Mouse (Mus musculus) testis, adult 2 months (tissue): Measurements from ENCODE around the gene Cpvl.

Experiments used
- CTCF ChIP-seq: fragments of 200-500 bp; IDR thresholded peaks from 2 replicates; pipeline ENCODE4 v1.5.1; 2012; ENCODE audit warnings: low read depth, mild to moderate bottlenecking, inconsistent platforms, low read length, moderate library complexity; ENCODE audit not compliant: control insufficient read depth, insufficient read depth, insufficient replicate concordance
- POLR2A ChIP-seq: fragments of 200-500 bp; IDR thresholded peaks from 2 replicates; pipeline ENCODE4 v1.6.1; 2012; ENCODE audit warnings: low read depth, mild to moderate bottlenecking, inconsistent platforms, low read length, moderate library complexity; ENCODE audit not compliant: control insufficient read depth

DNA sequence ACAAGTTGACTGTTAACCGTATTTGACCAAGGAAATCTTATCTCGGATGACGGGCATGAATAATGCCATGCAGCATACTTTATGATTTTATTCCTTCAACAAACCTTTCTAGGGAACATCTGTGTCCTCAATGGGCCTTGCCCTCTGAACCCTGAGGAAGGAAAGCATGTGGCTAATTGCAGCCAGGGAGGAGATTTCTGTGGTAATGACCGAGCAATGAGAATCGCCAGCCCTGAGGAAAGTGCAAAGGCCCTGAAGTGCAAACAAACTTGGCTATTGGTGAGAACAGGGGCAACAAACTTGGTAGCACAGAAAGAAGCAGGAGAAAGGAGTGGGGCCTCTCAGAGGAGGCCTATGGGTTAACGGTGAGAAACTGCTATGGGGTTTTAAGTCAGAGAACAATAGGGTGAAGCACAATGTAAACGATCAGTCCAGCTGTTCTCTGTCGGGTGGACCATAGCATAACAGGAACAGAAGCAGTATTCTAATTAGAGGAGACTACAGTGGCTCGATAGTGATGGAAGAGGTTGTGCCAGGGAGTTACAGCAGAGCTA, 3.7 kb upstream of the Cpvl start:
- TF ChIP-seq CTCF (no peak), POLR2A (no peak)
